Mouse (Mus musculus) spleen, embryonic (tissue): Measurements from ENCODE around the gene Gulp1.

Experiments used
- CTCF ChIA-PET: fragments of 350-600 bp; sonication (Branson Sonifier 250); formaldehyde crosslinking; loops from one replicate; lab custom pipeline; 2022; lab: Charles Lee

Gene Gulp1

DNA sequence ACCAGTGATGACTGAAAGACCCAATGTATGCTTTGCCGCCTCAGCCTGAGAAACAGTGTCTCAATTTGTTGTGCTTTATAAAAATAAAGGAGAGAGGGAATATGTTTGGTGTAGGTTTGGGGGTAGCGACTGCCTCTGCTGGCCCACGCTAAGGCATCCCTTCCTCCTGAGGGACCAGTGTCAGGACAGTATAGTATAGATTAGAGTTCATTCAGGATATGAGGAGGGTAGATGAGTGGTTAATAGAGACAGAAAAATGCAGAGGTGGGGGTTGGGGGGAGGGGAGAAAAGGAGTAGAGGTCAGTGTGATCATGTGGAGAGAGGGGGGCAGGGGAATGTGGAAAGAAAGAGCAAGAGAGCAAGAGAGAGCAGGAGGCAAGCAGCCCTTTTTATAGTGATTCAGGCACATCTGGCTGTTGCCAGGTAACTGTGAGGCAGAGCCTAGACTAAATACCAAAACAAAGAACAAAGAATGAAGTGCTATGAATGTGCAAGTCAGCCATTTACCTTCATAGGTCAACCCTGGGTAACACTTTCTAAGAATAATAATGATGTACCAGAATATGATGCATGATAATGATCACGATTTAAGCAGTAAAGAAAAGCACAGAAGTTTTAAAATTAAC, 169.6 kb downstream of the Gulp1 start:
- CTCF ChIA-PET: no interaction called here

DNA sequence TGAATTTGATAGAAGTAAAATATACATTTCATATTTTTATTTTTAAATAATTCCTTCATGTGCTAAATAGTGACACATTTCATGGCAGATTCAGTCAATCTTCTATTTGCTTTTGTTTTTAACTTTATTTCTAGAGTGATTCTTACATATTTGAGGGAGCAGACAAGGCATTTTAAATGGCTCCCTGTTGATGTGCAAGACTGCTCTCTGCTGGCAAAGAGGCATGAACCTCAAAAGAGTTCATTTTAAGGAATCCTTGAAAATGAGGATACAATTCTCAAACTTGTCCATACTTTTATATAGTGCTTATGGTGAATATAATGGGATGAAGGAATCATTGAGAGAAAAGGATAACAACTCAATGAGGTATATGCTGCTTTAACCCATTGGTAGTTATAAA, 189.9 kb downstream of the Gulp1 start:
- CTCF ChIA-PET: no interaction called here

DNA sequence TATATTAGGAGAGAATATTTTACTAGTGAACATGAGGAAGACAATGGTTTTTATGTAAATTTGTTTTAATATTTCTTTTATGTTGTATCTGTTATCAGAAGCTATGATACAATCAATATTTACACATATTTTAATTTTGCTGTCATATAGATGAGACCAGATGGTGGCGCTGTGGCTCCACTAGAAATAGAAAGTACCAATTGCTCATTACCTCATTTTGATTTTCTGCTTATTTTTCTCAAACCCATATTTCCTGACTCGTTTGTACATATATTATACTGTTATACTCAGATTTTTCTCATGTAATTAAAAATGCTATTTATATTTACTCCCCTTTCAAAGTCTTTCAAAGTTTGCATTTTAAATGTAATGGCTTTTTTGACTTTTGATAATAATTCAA, 194.4 kb downstream of the Gulp1 start:
- CTCF ChIA-PET: interaction anchor here (0.5 kb wide), 1 partner anchor 26 kb away, joined by 11 read pairs; no protein-coding TSS in a partner anchor

DNA sequence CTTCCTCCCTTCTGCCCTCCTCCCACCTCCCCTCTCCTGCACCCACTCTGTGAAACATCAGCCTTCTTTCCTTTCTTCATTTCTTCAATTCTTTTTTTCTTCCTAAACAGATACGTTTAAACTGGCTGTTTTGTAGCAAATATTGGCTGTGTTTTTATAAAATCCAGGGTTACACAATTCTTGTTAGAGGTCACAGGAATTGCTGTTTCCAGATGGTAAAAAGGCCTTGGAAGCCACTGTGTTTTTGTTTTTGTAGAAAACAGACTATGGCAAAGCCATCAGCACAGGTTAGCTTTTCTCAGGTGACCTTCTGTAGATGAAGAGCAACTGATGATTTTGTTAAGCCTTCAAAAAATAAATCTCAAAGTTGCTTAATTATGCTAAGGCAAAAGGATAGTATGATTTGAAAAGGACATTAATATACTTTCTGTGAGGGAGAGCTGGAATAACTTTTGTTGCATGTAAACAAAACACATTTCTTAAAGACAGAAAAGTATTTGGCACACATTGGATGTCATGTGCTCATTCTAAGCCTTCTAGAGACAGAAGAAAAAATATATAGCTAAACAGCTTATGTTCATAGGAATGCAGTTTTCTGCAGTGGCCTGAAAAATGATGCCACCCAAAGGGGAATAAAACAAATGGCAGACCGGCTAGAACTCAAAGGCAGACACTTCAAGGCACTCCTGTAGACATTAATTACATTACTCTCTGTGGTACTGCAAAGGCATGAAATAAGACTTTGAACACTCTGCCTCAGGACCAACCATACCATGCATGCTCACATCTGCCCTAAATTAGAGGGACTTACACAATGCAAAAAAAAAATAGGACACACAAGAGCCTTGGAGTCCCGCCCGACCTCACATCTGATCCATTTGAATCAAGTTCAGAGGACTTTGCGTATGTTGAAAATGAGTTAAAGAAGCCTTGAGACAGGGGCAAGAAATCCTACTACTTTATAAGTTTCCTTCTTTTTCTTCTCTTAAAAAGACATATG, 199.7 kb downstream of the Gulp1 start:
- CTCF ChIA-PET: no interaction called here

DNA sequence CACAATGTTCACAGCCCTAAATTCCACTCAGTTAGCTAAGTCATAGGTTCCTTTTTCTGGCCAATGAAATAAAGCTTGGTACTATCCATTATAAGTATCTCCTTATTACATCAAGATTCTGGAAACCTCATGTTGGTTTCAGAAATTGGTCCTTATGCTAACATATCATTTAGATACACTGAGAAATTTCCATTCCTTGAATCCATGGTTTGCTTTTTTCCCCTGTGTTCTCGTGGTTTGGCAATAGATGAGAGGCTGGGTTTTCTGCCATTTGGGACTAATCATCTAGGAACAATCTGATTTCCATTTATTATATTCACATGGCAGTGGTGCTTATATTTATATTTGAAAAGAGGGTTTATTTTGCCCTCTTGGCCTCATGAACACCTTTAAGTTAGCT, 226.9 kb downstream of the Gulp1 start:
- CTCF ChIA-PET: no interaction called here

DNA sequence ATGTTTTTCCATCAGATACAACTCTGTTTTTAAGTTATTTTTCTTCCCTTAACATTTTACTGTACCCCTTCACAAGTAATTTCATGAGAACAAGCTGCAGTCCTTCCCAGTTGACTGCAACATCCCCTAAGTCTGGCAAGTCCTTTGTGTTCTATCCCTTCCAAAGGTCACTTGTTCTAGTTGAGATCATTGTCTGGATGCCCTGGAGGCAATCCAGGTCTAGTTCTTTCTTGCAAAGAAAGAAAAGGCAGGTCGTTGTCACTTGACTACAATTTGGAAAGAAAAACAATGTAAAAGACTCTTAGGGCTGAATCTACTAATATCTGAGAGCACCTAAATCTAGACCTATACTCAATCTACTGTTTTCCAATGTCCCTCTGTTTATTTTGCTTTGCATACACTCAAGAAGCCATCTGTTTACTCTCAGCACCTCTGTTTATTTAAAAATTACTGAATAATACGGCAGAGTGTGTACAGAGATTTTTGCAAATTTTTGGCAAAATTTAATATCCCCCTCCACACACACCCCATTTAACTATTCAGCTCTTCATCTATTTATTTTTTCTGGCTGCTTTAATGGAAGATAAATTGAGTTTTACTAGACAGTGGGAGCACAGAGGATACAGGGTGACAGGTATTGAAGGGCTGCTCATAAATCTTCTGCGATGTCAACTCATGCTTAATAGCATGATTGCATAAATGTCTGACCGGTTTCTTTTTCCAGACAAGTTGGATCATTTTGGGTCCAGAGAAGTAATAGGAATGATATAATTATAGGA, 252.5 kb downstream of the Gulp1 start:
- CTCF ChIA-PET: no interaction called here

DNA sequence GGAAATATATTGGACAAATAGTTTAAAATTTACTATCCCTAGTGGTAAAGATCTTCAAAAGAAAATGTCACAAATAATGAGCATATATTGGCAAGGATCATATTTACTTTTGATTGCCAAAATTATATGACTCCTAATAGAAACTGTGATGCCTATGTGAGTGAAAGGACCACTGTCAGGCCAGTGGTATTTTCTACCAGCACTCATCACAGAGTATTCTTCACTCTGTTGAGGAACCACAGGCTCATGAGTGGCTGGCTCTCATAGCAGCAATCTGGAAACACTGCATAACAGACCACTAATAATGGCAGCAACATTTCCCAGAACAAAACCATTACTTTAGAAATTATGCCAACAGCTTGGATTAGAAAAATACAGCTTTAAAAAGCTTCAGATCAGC, 255.1 kb downstream of the Gulp1 start:
- CTCF ChIA-PET: no interaction called here

DNA sequence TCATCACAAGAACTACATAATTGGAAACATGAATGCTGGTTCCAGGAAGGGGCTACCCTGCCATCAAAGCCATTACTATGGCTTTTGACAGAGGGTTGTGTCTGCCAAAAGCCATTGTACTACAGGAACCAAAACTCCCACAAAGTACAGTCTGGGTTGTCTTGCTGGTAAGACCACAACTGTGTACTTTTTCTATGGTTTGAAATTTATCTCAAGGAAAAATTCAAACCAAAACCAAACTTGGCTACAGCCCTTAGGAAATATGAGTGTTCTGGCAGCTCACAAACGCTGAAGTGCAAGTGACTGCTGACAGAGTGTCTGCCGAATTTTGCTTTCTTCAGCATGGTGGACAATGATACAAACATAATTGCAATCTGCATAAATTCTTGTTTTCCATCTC, 259.0 kb downstream of the Gulp1 start:
- CTCF ChIA-PET: no interaction called here

DNA sequence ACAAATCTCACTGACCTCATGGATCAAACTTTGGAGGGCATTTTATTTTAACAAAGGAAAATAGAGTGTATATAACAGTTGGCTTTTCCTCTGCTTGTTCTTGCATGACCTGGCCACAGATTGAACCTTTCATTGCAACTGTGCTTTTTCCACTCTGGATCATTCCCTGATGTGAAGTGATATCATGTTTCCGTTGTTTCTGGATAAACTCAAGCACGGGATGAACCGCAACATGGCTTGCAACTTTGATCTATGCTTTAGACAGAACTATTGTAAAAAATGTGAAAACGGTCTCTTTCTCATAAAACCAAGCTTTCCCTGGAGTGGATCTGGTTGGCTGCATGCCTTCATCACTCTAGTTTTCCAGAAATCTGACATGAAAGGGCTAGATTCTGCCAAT, 282.6 kb downstream of the Gulp1 start:
- CTCF ChIA-PET: no interaction called here
